Mouse (Mus musculus) intestine, embryonic 16.5 days (tissue): Measurements from ENCODE around the gene Gm3285. TPM values are rescaled to one million over a fixed set of nuclear protein-coding genes. Genes with fewer than 3 reads are reported as not detected.

Experiments
- polyA plus RNA-seq: library from polyadenylated mRNA; unstranded; fragments of >200 nt; fragmentation: Nextera tagmentation; extraction: Ambion mirVana; gene quantifications from 2 replicates; pipeline ENCODE4 v1.2.1, GENCODE M21; 2015

Gene Gm3285
- polyA plus RNA-seq, 1 experiment from 2014 or later, result not detected

Other genes with a start within 250 kb of the Gm3285 start
- 61.5 and 68.6 TPM in 2 replicates for gene Ube2g2, start 239.7 kb upstream of the Gm3285 start, polyA plus RNA-seq
- 0.48 and 0.51 TPM in 2 replicates for gene Tspear, start 175.4 kb upstream of the Gm3285 start, polyA plus RNA-seq
- not detected in 2 replicates for gene Gm19402, start 171.2 kb upstream of the Gm3285 start, polyA plus RNA-seq
- gene Gm9508, start 164.7 kb upstream of the Gm3285 start, polyA plus RNA-seq, result not detected in 2 replicates
- gene Gm10272, start 155.3 kb upstream of the Gm3285 start, polyA plus RNA-seq, result not detected in 2 replicates
- gene Gm10024, start 150.5 kb upstream of the Gm3285 start, polyA plus RNA-seq, result not detected in 2 replicates
- gene Gm10142, start 146.2 kb upstream of the Gm3285 start, polyA plus RNA-seq, result not detected in 2 replicates
- gene Krtap12-1, start 141.4 kb upstream of the Gm3285 start, polyA plus RNA-seq, result not detected in 2 replicates
- not detected in 2 replicates for gene Gm10100, start 135.5 kb upstream of the Gm3285 start, polyA plus RNA-seq
- gene Gm18596, start 119.3 kb upstream of the Gm3285 start, polyA plus RNA-seq, result not detected in 2 replicates
- not detected in 2 replicates for gene Gm9736, start 110.6 kb upstream of the Gm3285 start, polyA plus RNA-seq
- not detected in 2 replicates for gene Gm3233, start 102.3 kb upstream of the Gm3285 start, polyA plus RNA-seq
- gene Gm3238, start 90.7 kb upstream of the Gm3285 start, polyA plus RNA-seq, result not detected in 2 replicates
- gene Gm7138, start 85.0 kb upstream of the Gm3285 start, polyA plus RNA-seq, result not detected in 2 replicates
- not detected in 2 replicates for gene Gm3250, start 79.4 kb upstream of the Gm3285 start, polyA plus RNA-seq
- gene Gm7137, start 73.8 kb upstream of the Gm3285 start, polyA plus RNA-seq, result not detected in 2 replicates
- gene Gm9639, start 66.9 kb upstream of the Gm3285 start, polyA plus RNA-seq, result not detected in 2 replicates
- not detected in 2 replicates for gene Gm19668, start 62.8 kb upstream of the Gm3285 start, polyA plus RNA-seq
- not detected in 2 replicates for gene Gm9507, start 50.1 kb upstream of the Gm3285 start, polyA plus RNA-seq
- not detected in 2 replicates for gene Gm2696, start 47.3 kb upstream of the Gm3285 start, polyA plus RNA-seq
- not detected in 2 replicates for gene Krtap10-4, start 34.9 kb upstream of the Gm3285 start, polyA plus RNA-seq
- not detected in 2 replicates for gene Krtap10-10, start 26.0 kb upstream of the Gm3285 start, polyA plus RNA-seq
- not detected in 2 replicates for gene Gm36176, start 15.2 kb upstream of the Gm3285 start, polyA plus RNA-seq
- gene Gm10318, start 9.1 kb upstream of the Gm3285 start, polyA plus RNA-seq, result not detected in 2 replicates
- gene Lrrc3, start 40.6 kb downstream of the Gm3285 start, polyA plus RNA-seq, result 3.3 TPM in 2 replicates
- gene Trpm2, start 108.6 kb downstream of the Gm3285 start, polyA plus RNA-seq, result 0.91 and 0.92 TPM in 2 replicates
- 16.0 and 17.5 TPM in 2 replicates for gene 1810043G02Rik, start 116.5 kb downstream of the Gm3285 start, polyA plus RNA-seq
- gene Pfkl, start 148.1 kb downstream of the Gm3285 start, polyA plus RNA-seq, result 282 and 298 TPM in 2 replicates
- 0.29 and 0.33 TPM in 2 replicates for gene Dnmt3l, start 180.0 kb downstream of the Gm3285 start, polyA plus RNA-seq
- gene Aire, start 181.6 kb downstream of the Gm3285 start, polyA plus RNA-seq, result 0.16 and 0.20 TPM in 2 replicates
- 5.9 and 6.7 TPM in 2 replicates for gene Icosl, start 207.3 kb downstream of the Gm3285 start, polyA plus RNA-seq